Mouse (Mus musculus): ENCODE measurements at regions not wholly inside any gene's neighbourhood (a gene's known extent, or its start where the extent isn't known, plus 50 kb on each side); places are given as distances from the start of the nearest gene placed in this dataset.

DNA sequence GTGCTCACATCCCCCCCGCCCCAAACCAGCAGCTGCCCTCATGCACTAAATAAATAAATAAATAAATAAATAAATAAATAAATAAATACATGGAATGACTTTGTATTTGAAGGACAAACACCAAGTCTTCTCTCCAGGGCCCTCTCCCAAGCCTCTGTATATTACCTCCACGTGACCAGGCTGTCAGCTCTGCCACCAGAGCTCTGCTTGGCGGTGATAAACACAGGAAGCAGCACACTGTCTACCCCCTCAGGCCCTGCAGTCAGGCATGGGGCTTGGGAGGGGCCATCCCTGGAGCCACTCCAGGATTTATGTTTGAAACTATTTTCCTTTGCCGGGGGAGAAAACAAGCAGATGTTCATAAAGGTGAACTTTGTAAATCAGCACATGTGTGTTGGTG, 125.6 kb downstream of the Cct6b start:
- TF ChIP-seq CTCF (IDR thresholded peaks at IDR 0.05; ENCODE audit: extremely low read depth, insufficient read depth, insufficient read length, insufficient replicate concordance) = no peak
- TF ChIP-seq POLR2A (IDR thresholded peaks at IDR 0.05; ENCODE audit: low read depth, low read length) = no peak
